Mouse (Mus musculus) erythroid progenitor cell, adult 5-6 weeks (primary cell): Measurements from ENCODE around the gene Tcea2. TPM values are rescaled to one million over a fixed set of nuclear protein-coding genes. Genes with fewer than 3 reads are reported as not detected.

Experiments
- ATAC-seq: replicated peaks from 2 replicates; pipeline ENCODE4 v1.8.0; 2016; ENCODE audit warnings: moderate number of reproducible peaks, mild to moderate bottlenecking, moderate TSS enrichment, inconsistent platforms; ENCODE audit not compliant: poor library complexity, low FRiP score, severe bottlenecking
- total RNA-seq, 2 experiments: library from RNA; stranded (forward) in 1 of 2; stranded (reverse) in 1 of 2; fragments of 150-400 nt in 1 of 2; fragments of 186-747, 209-891 nt in 1 of 2; gene quantifications; 2 replicates each; pipeline versions ENCODE4 v1.2.3 to v1.2.4; 2015 to 2017; ENCODE audit warnings: low replicate concordance in 2 of 2

Gene Tcea2
- total RNA-seq (2015; ENCODE audit: low replicate concordance) (2.2 TPM in 1 of 2 replicates, not detected in the other), total RNA-seq (2017; ENCODE audit: low replicate concordance) (1.9 TPM in 1 of 2 replicates, not detected in the other)

- peak; percentile 26; the same call in 1 of the 2 replicates for ATAC-seq
Measured at GRCm38 (mm10) chr2:181679951-181680715, at the start of gene Tcea2. Gene Tcea2, plus strand, starts transcription at chr2:181680310.

GRCm38 (mm10) chr2:181632624-181633023 lies 47.5 kb upstream of the Tcea2 start:
- no peak for ATAC-seq

- no peak for ATAC-seq
Measured at GRCm38 (mm10) chr2:181635865-181636264, 44.2 kb upstream of the Tcea2 start.

- ATAC-seq: peak; percentile 63; the same call in 1 of the 2 replicates
Measured at GRCm38 (mm10) chr2:181644361-181644760, 35.7 kb upstream of the Tcea2 start.

GRCm38 (mm10) chr2:181645666-181646065 lies 34.4 kb upstream of the Tcea2 start:
- no peak for ATAC-seq

GRCm38 (mm10) chr2:181646626-181647472 lies 33.3 kb upstream of the Tcea2 start:
- no peak for ATAC-seq

GRCm38 (mm10) chr2:181648926-181649325 lies 31.2 kb upstream of the Tcea2 start:
- no peak for ATAC-seq

GRCm38 (mm10) chr2:181653065-181653464 lies 27.0 kb upstream of the Tcea2 start:
- ATAC-seq: no peak

GRCm38 (mm10) chr2:181653523-181653922 lies 26.6 kb upstream of the Tcea2 start:
- ATAC-seq: no peak

- ATAC-seq: no peak
Measured at GRCm38 (mm10) chr2:181656734-181657133, 23.4 kb upstream of the Tcea2 start, which contains the start of gene Gm29797. Gene Gm29797, plus strand, starts transcription at chr2:181657034.

- no peak for ATAC-seq
Measured at GRCm38 (mm10) chr2:181657441-181657840, 22.7 kb upstream of the Tcea2 start.

GRCm38 (mm10) chr2:181658528-181658927 lies 21.6 kb upstream of the Tcea2 start:
- ATAC-seq: no peak

- ATAC-seq: no peak
Measured at GRCm38 (mm10) chr2:181658930-181659555, 21.1 kb upstream of the Tcea2 start.

GRCm38 (mm10) chr2:181659609-181660055 lies 20.5 kb upstream of the Tcea2 start:
- ATAC-seq: 0 out of 2 replicates have a peak, but pooled peaks have one; percentile 22

- no peak for ATAC-seq
Measured at GRCm38 (mm10) chr2:181662620-181663297, 17.4 kb upstream of the Tcea2 start.

- ATAC-seq: no peak
Measured at GRCm38 (mm10) chr2:181663298-181663630, 16.8 kb upstream of the Tcea2 start.

GRCm38 (mm10) chr2:181670285-181670912 lies 9.7 kb upstream of the Tcea2 start:
- no peak for ATAC-seq

- no peak for ATAC-seq
Measured at GRCm38 (mm10) chr2:181670913-181671311, 9.2 kb upstream of the Tcea2 start.

GRCm38 (mm10) chr2:181671326-181671725 lies 8.8 kb upstream of the Tcea2 start, which contains the start of gene Sox18:
Gene Sox18, minus strand, starts transcription at chr2:181671640.
- ATAC-seq: no peak
